Mouse (Mus musculus) bone marrow, adult 2 months (tissue): ENCODE data around the gene Lipi. TPM values are rescaled to one million over a fixed set of nuclear protein-coding genes. Genes with fewer than 3 reads are reported as not detected.

Source experiments
- H3K27ac ChIP-seq: fragments of 200-500 bp; 2 replicates; pipeline ENCODE4 v1.5.1; 2012; ENCODE audit warnings: low read depth, mild to moderate bottlenecking, control low read depth, inconsistent platforms, low read length; ENCODE audit not compliant: control insufficient read depth, poor library complexity, insufficient read depth
- H3K4me1 ChIP-seq: fragments of 200-500 bp; 2 replicates; pipeline ENCODE4 v1.6.1; 2011; ENCODE audit warnings: low read length; ENCODE audit not compliant: control insufficient read depth, insufficient read depth
- H3K4me3 ChIP-seq: fragments of 200-500 bp; replicated peaks from 2 replicates; pipeline ENCODE3; 2011; ENCODE audit warnings: mild to moderate bottlenecking, low read depth, low read length, control low read depth; ENCODE audit not compliant: control insufficient read depth
- CTCF ChIP-seq: fragments of 200-500 bp; IDR thresholded peaks from 2 replicates; pipeline ENCODE4 v1.5.1; 2011; ENCODE audit warnings: low read length, control low read depth; ENCODE audit not compliant: control insufficient read depth, insufficient read depth
- POLR2A ChIP-seq: fragments of 200-500 bp; IDR thresholded peaks from 2 replicates; pipeline ENCODE4 v1.6.1; 2011; ENCODE audit warnings: low read depth, mild to moderate bottlenecking, control low read depth, low read length, borderline replicate concordance; ENCODE audit not compliant: control insufficient read depth
- WGBS: fragments of 180-500 bp; shearing (Covaris S2); methylation state at CpG from one replicate; pipeline ENCODE4 v1.1.7; 2018; 5-methylcytosine and 5-hydroxymethylcytosine counted together
- polyA plus RNA-seq: library from polyadenylated mRNA; stranded (reverse); fragments of >200 nt; gene quantifications from 2 replicates; pipeline ENCODE4 v1.2.4, GENCODE M21; 2011; ENCODE audit warnings: low replicate concordance; ENCODE audit not compliant: missing spikeins, insufficient read depth, insufficient read length

Lipi gene
- polyA plus RNA-seq, 1 experiment, result not detected

DNA sequence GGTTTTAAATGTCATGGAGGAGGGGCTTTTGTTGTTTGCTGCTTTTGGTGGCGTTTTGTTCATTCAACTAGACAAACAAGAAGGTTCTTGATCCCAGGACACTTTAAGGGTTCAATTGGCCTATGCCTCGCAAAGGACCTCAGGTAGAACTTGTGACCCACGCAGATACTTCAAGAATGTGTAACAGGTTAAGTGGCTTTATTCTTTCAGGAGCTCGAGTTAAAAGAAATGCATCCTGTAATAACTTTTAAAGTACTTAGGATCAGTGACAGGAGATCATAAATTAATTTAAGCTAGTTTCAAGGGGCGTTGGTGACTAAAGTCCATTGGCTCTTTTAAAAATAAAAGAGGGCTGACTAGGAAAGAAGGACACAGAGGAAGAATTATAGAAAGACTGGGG is 3.6 kb downstream of the Lipi start:
- no peak overlapping the region for H3K4me3 ChIP-seq
- H3K27ac ChIP-seq, result no peak overlapping the region
- TF ChIP-seq POLR2A (no peak), CTCF (no peak)
- 48% methylated on average over 5 of the region's 5 CpGs for WGBS
- H3K4me1 ChIP-seq, result no peaks in the 10 kb centered on the region

GRCm38 (mm10) chr16:75562910-75563309 is 23.0 kb downstream of the Lipi start:
- TF ChIP-seq POLR2A, result no peak
- Histone ChIP-seq H3K4me3 (no peak overlapping the region), H3K27ac (no peak overlapping the region), H3K4me1 (no peaks in the 10 kb centered on the region)
- 80% methylated on average over 2 of the region's 2 CpGs for WGBS

GRCm38 (mm10) chr16:75545310-75545709 is 40.6 kb downstream of the Lipi start:
- 58% methylated on average over 1 of the region's 1 CpGs for WGBS
- H3K4me3 ChIP-seq, result no peak overlapping the region
- TF ChIP-seq POLR2A (no peak), CTCF (no peak)
- no peak overlapping the region for H3K27ac ChIP-seq
- no peaks in the 10 kb centered on the region for H3K4me1 ChIP-seq

GRCm38 (mm10) chr16:75537784-75538565 is 47.9 kb downstream of the Lipi start:
- Histone ChIP-seq H3K27ac (no peak overlapping the region), H3K4me1 (no peaks in the 10 kb centered on the region), H3K4me3 (no peak overlapping the region)
- no peak for TF ChIP-seq POLR2A
- TF ChIP-seq CTCF, result no peak
- WGBS, result 69% methylated on average over 7 of the region's 7 CpGs

DNA sequence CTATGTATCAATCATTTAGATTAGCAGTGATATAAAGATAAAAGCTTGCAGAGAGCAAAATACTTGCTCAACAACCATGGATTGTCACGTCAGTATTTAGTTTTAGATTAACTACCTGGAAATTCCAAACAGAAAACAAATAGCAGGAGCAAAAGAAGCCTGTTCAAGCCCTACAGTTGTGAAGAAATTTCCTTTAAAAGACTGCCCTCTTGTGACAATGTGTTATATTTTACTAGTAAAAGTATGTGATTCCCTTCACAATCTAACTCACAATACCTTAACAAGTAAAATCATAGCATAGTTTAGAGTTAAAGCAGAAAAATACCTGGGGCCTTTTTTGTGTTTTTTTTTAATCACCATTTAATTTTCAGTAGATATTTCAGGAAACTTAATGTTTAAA is 54.2 kb downstream of the Lipi start:
- H3K4me3 ChIP-seq, result no peak overlapping the region
- no peak overlapping the region for H3K27ac ChIP-seq
- WGBS, result 27% methylated on average over 1 of the region's 1 CpGs
- no peaks in the 10 kb centered on the region for H3K4me1 ChIP-seq
- TF ChIP-seq CTCF (no peak), POLR2A (no peak)

GRCm38 (mm10) chr16:75496568-75496967 is 89.3 kb downstream of the Lipi start:
- no peak for TF ChIP-seq POLR2A
- no peak for TF ChIP-seq CTCF
- no peaks in the 10 kb centered on the region for H3K4me1 ChIP-seq
- no peak overlapping the region for H3K27ac ChIP-seq
- WGBS, result 81% methylated on average over 4 of the region's 4 CpGs
- H3K4me3 ChIP-seq, result no peak overlapping the region

Other genes starting within 250 kb of the Lipi start
- gene Rbm11, start 6.8 kb upstream of the Lipi start, polyA plus RNA-seq, result not detected in 2 replicates
- 2.5 and 4.7 TPM in 2 replicates for gene Hspa13, start 181.0 kb upstream of the Lipi start, polyA plus RNA-seq